Mouse (Mus musculus) WW6 (cell line): Measurements from ENCODE around the gene Hsd3b7.
"Not testable (repeated sequence)": the region's sequence is repeated elsewhere in the genome, so short reads cannot be mapped to it uniquely, and the experiment has no call there.

Source experiments
- DNase-seq: peaks from one replicate; pipeline ENCODE4 v3.0.0-alpha.2; 2013; ENCODE audit warnings: low read depth, low spot score

Hsd3b7 gene

DNA sequence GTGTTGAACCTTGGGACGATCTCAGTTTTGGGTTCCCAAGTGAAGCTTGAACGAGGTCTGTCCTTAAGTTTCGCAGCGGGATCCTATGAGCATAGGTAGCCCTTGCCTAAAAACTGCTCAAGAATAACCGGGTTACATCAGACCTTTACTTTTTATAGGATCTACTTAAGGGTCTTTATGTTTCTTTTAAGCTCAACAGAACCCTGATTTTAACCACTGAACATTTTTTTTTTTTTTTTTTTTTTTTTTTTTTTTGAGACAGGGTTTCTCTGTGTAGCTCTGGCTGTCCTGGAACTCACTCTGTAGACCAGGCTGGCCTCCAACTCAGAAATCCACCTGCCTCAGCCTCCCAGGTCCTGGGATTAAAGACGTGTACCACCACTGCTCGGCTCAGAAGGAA, 24.6 kb upstream of the Hsd3b7 start:
- DNase-seq: not testable (repeated sequence)

DNA sequence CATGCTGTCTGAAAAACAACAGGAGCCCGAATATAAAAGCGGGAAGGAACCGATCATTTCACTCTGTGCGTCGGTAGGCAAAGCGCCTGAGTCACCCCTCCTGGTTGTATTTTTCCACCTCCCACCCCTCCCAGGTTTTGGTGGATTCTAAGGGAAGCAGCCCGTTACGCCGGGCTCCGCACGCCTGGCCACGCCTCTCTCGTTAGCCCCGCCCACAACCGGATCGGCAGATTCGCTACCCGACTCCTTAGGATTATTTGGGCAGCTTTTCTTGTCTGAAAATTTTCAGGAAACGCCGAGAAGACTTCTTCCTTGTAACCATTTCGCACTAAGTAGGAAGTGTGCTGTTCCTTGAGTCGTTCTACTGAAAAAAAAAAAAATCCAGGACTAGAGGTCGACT, 24.0 kb upstream of the Hsd3b7 start, which contains the start of gene Setd1a:
Setd1a (plus strand) TSS at position 245 of the 400 bp plus-strand sequence.
- DNase-seq: peak; percentile 55

DNA sequence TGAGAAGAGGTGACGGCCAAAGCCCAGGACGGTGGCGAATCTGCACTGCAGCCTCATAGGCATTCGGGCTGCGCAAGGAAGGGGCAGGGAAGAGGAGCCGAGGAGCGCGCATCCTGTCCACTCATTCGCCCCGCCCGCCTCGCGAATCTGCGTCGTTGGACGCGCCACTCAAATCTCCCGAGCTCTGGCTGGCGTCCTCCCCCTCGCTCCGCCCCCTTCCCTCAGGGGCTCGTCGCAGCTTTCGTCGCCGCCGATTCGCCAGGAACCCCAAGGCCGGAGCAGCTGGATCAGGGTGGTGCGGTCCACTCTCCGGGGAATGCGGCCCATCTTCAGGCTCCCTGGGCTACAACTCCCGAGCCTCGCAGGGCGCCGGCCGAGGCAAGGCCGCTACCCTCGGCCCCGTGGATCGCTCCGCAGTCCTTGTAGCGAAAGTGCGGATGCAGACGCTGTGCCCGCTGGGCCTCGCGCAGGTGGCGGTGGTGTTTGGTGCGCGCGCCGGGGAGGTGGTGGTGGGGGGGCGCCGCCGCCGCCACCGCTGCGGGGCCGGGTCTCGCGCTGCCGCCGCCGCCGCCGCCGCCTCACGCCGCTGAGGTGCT, 23.4 kb upstream of the Hsd3b7 start:
- peak; percentile 85 for DNase-seq

DNA sequence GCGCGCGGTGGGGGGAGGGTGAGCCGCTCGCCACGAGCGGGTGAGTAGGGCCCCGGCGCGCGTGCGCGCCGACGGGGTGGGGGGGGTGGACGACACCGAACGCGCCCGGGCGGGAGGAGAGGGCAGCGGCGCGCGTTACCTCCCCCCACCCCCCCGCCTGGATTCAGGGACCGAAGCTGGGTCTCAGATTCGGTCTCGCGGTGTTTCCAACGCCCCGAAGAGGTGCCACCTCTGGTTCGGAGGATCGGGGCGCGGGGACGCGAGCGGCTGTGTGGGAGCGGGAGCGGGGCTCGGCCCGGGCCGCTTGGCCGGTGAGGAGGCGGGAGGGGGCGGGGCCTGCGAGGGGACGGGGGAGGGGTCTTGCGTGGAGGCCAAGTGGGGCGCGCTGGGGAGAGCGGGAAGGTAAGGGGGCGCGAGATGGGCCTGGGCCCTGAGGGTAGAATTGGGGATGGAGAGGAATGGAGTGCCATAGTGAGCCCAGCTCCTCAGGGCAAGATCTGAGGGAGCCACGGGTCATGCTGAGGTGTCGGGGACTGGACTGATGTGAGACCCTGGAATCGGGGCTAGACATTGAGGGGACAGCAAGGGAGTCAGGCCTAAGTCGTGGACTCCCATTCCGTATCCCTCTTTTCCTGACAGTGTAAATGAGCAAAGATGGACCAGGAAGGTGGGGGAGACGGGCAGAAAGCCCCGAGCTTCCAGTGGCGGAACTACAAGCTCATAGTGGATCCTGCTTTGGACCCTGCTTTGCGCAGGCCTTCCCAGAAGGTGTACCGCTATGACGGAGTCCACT, 22.7 kb upstream of the Hsd3b7 start:
- no peak for DNase-seq

DNA sequence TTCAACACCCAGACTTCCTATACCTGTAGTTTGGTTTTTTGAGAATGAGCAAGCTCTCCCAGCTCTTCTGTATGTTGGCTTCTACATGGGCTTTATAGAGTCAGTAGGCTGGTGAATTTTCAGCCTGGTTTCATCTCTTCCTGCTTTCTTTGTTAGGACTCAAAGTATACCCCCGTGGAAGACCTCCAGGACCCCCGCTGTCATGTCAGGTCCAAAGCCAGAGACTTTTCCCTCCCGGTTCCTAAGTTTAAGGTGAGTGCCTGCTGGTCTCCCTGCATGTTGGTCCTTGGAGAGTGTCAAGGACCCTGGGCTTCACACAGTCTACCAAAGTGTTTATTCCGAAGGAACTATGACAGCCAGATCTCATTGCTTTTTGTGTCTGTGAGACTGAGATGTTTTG, 22.1 kb upstream of the Hsd3b7 start:
- DNase-seq: no peak

DNA sequence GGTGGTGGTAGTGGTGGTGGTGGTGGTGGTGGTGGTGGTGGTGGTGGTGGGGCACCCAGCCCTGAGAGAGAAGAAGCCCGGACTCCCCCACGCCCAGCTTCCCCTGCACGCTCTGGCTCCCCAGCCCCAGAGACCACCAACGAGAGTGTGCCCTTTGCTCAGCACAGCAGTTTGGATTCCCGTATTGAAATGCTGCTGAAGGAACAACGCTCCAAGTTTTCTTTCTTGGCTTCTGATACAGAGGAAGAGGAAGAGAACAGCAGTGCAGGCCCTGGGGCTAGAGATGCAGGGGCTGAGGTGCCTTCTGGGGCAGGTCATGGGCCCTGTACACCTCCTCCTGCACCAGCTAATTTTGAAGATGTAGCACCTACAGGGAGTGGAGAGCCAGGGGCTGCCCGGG, 15.1 kb upstream of the Hsd3b7 start, which contains the start of gene Gm49388:
Gm49388 (plus strand) TSS at position 301 of the 400 bp plus-strand sequence.
- DNase-seq: no peak

DNA sequence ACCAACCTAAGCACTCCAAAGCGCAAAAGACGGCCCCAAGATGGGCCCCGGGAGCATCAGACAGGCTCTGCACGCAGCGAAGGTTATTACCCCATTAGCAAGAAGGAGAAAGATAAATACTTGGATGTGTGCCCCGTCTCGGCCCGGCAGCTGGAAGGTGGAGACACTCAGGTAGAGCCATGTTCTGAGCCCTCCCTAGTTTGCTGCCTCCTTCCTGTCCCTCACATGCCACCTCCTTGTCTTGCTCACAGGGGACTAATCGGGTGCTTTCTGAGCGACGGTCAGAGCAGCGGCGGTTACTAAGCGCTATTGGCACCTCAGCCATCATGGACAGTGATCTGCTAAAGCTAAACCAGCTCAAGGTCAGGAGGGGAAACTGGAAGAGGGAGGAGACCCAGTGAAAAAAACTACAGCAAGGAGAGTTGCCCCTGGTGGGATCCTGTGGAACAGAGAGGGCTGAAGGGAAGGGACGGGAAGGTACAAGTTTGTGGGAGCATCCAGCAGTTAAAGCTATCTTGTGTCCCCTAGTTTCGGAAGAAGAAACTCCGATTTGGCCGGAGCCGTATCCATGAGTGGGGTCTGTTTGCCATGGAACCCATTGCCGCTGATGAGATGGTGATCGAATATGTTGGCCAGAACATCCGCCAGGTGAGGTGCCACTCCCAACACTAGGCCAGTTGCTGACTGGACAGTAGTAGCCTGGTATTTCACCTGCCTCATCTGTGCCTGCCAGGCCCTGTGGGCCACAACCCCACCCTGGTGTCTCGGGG, 3.1 kb upstream of the Hsd3b7 start:
- no peak for DNase-seq

DNA sequence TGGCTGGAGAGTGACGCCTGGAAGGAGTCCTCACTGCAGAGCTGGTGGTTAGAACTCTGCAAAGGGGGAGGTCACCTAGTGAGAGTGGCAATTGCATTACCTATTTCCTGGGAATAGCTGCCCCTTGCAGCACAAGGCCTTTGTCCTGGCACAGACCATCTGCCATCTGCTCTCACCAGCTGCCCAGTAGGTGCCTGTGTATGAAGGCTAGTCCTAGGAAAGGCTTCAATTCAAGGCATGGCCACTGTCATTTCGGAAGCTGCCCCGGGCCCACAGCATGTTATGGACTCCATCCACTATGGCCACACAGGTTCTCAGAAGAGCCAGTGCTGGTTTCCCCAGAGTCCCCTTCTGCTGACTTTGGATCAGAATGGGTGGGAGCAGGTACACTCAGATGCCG, 1.8 kb upstream of the Hsd3b7 start:
- no peak for DNase-seq

DNA sequence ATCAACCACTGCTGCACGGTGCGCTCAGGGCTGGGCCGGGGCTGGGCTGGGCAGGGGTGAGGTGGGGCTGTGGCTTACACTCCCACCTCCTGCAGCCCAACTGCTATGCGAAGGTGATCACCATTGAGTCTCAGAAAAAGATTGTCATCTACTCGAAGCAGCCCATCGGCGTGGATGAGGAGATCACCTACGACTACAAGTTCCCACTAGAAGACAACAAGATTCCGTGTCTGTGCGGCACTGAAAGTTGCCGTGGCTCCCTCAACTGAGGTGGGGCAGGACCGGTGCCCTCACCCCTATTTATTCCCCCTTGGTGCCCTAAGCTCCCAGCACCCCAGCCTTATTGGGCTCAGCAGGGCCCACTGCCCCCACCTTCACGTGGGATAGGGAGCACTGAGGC, 1.2 kb upstream of the Hsd3b7 start:
- no peak for DNase-seq

DNA sequence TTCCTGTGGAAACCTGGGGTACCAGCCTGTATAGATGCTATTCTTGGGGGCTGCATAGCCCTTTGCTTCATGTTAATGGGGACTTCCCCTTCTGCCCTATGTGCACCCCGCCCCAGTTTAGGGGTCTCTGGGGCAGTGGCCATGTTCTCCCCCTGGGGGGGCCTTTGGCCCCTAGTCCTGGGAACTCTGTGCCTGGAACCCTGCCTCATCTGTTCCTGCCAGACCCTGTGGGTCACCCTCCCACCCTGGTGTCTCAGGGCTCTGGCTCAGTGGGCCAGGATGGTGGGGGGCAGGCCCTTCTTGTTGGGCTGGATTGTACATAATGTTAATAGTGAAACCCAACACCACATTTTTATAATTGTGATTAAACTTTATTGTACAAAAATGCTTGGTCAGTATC, 666 bp upstream of the Hsd3b7 start:
- DNase-seq: no peak

DNA sequence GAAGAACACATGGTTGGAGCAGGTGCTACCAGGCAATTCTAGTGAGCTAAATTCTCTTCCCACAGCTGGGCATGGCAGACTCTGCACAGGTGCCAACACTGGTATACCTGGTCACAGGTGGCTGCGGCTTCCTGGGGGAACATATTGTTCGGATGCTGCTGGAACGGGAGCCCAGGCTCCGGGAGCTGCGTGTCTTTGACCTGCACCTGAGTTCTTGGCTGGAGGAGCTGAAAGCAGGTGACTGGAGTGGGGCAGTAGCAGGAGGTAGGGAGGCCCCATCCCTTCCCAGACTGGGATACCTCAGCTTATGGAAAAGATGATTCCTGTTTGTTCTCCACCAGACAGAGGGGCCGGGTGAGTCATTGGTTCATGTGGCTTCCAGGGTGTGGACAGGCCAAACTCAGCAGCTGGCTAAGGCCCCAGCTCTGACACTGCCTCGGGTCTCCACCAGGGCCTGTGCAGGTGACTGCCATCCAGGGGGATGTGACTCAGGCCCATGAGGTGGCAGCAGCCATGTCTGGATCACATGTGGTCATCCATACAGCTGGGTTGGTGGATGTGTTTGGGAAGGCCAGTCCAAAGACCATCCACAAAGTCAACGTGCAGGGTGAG, 712 bp downstream of the Hsd3b7 start:
- DNase-seq: no peak

DNA sequence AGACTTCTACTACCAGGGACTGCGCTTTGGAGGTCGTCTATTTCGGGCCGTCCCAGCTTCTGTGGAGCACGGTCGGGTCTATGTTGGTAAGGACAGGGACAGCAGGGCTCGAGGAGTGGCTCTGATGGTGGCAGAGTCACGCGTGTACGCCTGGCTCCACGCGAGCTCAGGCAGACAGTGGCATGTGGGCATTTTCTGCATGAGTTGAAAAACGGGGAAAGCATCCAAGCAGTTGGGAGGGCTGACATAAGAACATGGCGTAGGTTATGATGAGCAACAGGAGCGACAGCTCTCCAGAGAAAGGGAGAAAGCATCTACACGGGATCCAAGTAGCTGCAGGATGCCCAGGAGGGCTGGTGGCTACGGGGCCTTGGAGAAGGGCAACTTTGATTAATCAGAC, 1.9 kb downstream of the Hsd3b7 start:
- DNase-seq: no peak

DNA sequence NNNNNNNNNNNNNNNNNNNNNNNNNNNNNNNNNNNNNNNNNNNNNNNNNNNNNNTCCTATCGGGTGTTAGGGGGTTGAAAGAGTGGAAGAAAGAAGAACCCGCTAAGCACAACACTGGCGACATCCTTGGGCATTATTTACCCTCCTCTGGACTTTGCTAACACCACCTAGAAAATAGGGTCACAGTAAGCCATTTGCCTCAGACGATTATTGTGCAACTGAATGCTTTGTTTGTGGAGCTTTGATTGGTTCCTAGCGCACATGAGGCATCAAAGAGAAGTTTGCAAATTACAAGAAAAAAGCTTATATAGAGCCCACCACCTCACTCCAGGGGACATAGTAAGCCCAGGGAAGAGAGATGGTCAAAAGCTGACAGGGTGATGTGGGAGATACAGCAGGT, 8.4 kb downstream of the Hsd3b7 start:
- DNase-seq: no peak

DNA sequence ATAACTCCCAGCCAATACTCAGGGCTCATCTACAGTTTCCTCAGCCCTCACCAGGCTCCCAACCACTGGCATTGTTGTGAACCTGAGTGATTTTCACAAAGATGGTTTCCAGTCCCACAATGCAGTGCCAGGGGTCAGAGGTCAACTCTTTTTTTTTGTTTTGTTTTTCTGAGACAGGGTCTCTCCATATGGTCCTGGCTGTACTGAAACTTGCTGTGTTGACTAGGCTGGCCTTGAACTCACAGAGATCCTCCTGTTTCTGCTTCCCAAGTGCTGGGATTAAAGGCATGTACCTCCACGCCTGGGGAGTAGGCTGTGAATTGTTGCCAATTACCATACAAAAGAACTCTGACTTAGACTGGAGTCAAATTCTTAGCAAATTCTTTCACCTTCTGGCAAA, 9.4 kb downstream of the Hsd3b7 start:
- no peak for DNase-seq

DNA sequence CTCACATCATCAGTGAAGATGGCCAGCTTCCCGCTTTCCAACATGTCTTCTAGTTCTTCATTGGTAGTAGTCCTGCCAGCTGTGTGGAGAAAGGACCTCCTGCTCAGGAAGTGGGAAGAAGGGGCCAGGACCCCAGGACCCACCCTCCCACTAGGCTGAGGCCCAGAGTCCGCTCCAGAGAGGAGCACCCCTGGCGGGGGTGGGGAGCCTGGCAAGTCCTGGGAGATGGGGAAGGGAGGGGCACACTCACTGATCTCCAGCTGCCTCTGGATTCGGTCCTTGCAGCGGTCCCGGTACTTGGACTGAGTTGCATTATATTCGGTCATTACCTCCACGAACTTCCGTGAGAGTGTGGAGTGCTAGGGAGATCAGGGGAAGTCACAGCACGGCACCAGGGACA, 10.2 kb downstream of the Hsd3b7 start:
- DNase-seq: no peak

DNA sequence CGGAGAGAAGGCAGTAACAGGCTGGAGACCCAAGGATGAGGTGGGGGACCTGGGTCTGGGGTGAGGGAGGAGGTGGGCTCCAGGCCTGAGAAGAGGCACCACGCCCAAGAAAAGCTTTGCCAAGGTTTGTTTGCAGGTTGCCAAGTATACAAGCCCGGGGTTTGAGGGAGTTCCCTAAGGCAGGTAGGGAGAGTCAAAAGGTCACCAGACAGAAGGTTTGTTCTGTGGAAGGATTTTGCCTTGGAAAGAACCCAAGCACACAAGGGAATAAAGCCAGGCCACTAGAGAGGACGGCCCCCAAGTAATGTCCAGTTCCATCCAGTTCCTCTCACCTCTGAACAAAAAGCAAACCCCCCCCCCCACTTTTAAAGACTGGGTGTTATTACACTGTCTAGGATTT, 10.8 kb downstream of the Hsd3b7 start:
- DNase-seq: no peak

DNA sequence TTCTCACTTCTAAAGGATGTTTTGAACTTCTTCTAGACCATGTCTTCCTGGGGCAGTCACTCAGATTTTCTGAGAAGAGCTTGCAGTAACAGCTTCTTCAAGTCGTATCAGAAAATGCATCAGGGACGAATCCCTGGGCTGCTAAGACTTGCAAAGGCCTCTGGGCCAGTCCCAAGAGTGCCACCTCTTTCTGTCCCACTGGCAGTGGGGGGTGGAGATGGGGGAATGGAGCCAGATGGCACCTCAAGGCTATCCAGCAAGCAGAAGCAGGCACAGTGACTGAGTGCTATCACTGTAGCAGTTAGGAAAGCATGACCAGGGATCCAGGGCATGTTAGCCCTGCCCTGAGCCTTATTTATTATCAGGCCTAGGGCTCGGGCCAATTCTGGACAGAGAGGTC, 11.9 kb downstream of the Hsd3b7 start:
- DNase-seq: no peak

DNA sequence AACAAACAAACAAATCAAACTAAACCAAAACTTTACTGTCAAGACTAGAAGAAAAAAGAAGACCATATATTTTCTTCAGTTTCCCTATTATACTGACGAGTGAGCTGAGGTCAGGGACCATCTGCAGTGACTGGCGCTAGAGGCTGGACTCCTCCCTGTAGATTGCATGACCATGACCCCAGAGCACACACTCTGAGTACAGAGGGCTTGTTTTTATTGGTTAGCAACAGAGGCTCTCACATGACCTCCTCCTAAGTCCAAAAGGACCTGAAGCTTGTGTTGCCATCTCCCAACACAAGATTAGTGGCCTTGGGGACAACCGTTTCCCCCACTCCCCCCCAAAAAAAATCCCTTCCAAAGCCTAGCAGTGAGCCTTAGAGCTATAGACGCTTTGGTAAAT, 13.4 kb downstream of the Hsd3b7 start:
- no peak for DNase-seq

DNA sequence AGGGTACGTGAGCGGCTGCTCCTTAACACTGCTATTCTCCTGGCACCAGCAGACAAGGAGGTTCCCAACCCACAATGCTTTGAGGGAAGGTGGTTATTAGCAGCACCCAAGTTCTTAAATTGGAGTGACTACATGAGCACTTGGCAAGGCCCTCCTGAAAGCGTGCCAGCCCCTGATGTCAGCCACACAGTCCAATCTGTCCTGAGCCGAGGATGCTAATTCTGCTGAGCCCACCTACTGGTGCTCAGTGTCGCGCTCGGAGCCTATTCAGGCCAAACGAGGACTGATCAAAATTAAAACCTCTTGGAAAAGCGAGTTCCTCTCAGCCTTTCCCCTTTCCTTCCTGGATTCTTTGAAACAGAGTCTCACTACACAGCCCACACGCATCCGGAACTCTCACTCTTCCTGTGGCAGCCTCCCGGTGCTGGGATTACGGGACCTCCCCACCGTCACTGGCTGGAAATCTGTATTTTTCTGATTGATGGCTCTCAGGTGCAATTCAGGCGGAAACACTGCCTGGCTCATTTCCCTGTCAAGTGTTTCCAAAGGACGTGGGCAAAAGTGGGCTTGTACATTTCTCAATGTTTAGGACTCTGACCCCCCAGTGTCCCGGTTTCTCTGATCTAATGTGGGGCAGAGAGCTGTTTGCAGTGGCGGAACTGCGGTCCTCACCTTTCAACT, 14.0 kb downstream of the Hsd3b7 start:
- no peak for DNase-seq

DNA sequence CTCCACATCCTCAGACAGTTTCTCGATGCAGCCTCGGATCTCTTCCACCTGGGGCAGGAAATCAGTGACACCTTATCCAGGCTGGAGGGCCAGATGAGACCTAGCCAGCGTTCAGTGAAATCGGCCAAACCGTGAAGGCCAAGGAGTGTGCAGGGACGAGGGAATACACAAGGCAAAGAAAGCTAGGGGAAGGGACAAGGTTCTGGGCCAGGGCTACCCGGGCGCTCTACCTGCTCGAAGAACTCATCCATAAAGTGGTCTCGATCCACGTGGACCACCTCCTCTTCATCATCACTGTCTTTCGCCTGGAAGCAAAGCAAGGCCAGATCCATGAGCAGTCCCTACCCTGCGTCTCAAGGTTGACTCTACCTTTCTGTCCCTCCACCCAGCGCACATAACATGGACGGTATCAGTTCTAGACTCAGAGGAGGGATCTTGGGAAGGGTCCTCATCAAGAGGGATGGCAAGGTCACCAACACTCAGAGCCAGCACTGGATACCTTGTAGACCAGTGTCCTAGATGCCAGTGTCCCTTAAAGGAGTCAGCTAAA, 14.8 kb downstream of the Hsd3b7 start:
- no peak for DNase-seq
